Mouse (Mus musculus): ENCODE results near the gene Cbfa2t3. TPM values are rescaled to one million over a fixed set of nuclear protein-coding genes. Genes with fewer than 3 reads are reported as not detected.

The Cbfa2t3 gene
- polyA plus RNA-seq, 1 experiment from 2014 or later = 4.7 TPM

DNA sequence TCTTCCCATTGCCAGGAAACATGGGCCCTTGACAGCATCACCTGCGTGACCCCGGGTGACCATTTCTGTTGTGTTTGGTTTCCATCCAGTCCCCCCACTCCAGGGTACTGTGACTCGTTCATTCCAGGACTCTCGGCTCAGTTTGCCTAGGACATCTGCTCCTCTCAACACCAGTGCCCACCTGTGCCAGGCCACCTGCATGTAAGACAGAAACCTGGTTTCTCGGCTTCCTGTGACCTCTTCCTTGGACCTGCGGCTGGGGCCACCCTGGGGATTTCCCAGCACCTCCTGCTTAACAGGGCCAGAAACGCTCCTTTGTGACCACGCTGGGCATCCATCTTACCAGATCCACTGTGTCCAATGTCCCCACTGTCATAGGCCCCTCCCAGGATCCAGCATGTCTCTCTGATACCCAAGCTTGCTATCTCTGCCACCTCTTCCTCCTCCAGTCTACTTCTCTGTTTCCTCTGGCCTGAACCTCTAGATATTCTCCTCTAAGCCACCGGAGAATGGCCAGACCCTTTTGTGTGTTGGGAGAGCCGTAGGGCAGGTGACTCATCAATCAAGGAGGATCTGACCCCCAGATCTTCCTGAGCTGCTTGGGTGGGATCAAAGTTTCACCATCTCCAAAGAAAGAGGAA lies 19.1 kb upstream of the Cbfa2t3 start:
- TF ChIP-seq CTCF (IDR thresholded peaks at IDR 0.05; ENCODE audit: low read depth) = no peak
- Histone ChIP-seq H3K4me3 (ENCODE audit: low read depth, low read length) (no peak overlapping the region), H3K9me3 (ENCODE audit: low read depth, low read length) (no peaks in the 10 kb centered on the region), H3K27ac (ENCODE audit: low read depth) (no peak overlapping the region), H3K4me1 (ENCODE audit: insufficient read depth) (no peaks in the 10 kb centered on the region), H3K9ac (no peak overlapping the region), H3K27me3 (ENCODE audit: insufficient read depth, low read length) (peaks cover 12% of the 10 kb centered on the region; the same call in 1 of the 2 replicates), H3K36me3 (ENCODE audit: insufficient read depth) (no peaks in the 10 kb centered on the region), H3K4me2 (no peak overlapping the region)
- DNase-seq = no peak
- ATAC-seq (ENCODE audit: insufficient read depth) = no peak
- 74% methylated on average over 10 of the region's 10 CpGs for WGBS

DNA sequence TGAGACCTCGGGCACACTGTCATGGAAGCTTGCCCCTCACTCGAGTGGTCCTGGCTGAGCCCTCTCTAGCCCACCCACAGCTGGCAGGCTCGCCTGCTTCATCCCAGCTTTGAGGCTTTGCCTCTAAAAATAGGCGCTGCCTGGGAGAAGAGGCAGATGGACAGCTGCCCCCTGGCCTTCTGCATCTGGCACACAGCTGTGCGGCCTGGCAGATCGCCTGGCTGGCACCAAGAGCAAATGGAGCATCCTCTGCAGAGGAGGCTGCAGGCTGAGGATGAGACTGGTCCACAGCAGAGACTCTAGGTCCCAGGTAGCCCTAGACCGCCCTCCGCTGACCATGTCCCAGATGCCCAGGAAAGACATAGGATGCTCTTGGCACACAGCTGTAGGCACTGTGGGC lies 17.7 kb upstream of the Cbfa2t3 start:
- no peak for ATAC-seq (ENCODE audit: insufficient read depth)
- DNase-seq = peak; percentile 29
- Histone ChIP-seq H3K4me3 (ENCODE audit: low read depth, low read length) (no peak overlapping the region), H3K4me1 (ENCODE audit: insufficient read depth) (no peaks in the 10 kb centered on the region), H3K36me3 (ENCODE audit: insufficient read depth) (no peaks in the 10 kb centered on the region), H3K27me3 (ENCODE audit: insufficient read depth, low read length) (peaks cover 12% of the 10 kb centered on the region; the same call in 1 of the 2 replicates), H3K9me3 (ENCODE audit: low read depth, low read length) (no peaks in the 10 kb centered on the region), H3K27ac (ENCODE audit: low read depth) (no peak overlapping the region), H3K4me2 (no peak overlapping the region), H3K9ac (no peak overlapping the region)
- WGBS = 65% methylated on average over 8 of the region's 8 CpGs
- no peak for TF ChIP-seq CTCF (IDR thresholded peaks at IDR 0.05; ENCODE audit: low read depth)

GRCm38 (mm10) chr8:122713157-122713518 lies 14.2 kb upstream of the Cbfa2t3 start:
- no peak overlapping the region for H3K4me2 ChIP-seq
- H3K36me3 ChIP-seq (ENCODE audit: insufficient read depth) = no peaks in the 10 kb centered on the region
- no peak for DNase-seq
- H3K9me3 ChIP-seq (ENCODE audit: low read depth, low read length) = no peaks in the 10 kb centered on the region
- no peak overlapping the region for H3K9ac ChIP-seq
- no peak overlapping the region for H3K27ac ChIP-seq (ENCODE audit: low read depth)
- WGBS = 79% methylated on average over 5 of the region's 5 CpGs
- no peaks in the 10 kb centered on the region for H3K27me3 ChIP-seq (ENCODE audit: insufficient read depth, low read length)
- TF ChIP-seq CTCF (IDR thresholded peaks at IDR 0.05; ENCODE audit: low read depth) = no peak
- H3K4me1 ChIP-seq (ENCODE audit: insufficient read depth) = no peaks in the 10 kb centered on the region
- H3K4me3 ChIP-seq (ENCODE audit: low read depth, low read length) = no peak overlapping the region
- no peak for ATAC-seq (ENCODE audit: insufficient read depth)

DNA sequence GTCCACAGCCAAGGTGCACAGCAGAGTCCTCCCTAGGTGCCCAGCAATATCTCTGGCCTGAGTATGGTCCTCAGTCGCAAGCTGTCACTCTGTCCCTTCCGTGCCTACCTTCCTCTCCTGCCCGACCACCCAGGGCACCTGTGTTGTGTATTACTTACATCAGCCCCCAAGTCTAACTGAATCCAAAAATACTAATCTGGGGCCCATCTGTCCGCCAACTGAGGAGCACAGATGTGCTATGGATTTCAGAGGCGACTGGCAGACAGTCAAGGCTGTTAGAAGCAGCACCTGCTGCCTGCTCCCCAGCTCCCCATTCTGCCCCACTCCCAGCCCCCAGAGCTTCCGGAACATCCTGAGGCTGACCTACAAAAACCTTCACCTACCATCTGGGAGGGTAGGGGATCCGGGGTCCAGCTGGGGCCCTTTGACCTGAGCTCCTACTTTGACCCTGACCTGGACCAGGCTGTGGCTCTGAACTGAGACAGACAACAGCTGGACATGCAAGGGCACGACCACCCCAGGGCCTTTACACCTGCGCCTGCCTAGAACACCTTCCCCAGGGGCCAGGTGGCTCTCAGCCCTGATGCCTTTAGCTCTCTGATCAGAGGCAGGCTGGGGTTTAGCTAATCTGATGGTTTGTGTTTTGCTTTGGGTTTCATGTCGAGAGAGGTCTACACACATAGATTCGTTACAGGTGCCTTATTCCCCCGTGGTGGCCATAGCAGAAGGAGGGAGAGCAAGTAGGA lies 13.7 kb upstream of the Cbfa2t3 start:
- no peaks in the 10 kb centered on the region for H3K9me3 ChIP-seq (ENCODE audit: low read depth, low read length)
- no peak for ATAC-seq (ENCODE audit: insufficient read depth)
- DNase-seq = no peak
- no peaks in the 10 kb centered on the region for H3K4me1 ChIP-seq (ENCODE audit: insufficient read depth)
- WGBS = 67% methylated on average over 12 of the region's 12 CpGs
- H3K4me3 ChIP-seq (ENCODE audit: low read depth, low read length) = no peak overlapping the region
- no peak overlapping the region for H3K9ac ChIP-seq
- TF ChIP-seq CTCF (IDR thresholded peaks at IDR 0.05; ENCODE audit: low read depth) = no peak
- H3K4me2 ChIP-seq = no peak overlapping the region
- H3K27ac ChIP-seq (ENCODE audit: low read depth) = no peak overlapping the region
- H3K27me3 ChIP-seq (ENCODE audit: insufficient read depth, low read length) = no peaks in the 10 kb centered on the region
- no peaks in the 10 kb centered on the region for H3K36me3 ChIP-seq (ENCODE audit: insufficient read depth)

DNA sequence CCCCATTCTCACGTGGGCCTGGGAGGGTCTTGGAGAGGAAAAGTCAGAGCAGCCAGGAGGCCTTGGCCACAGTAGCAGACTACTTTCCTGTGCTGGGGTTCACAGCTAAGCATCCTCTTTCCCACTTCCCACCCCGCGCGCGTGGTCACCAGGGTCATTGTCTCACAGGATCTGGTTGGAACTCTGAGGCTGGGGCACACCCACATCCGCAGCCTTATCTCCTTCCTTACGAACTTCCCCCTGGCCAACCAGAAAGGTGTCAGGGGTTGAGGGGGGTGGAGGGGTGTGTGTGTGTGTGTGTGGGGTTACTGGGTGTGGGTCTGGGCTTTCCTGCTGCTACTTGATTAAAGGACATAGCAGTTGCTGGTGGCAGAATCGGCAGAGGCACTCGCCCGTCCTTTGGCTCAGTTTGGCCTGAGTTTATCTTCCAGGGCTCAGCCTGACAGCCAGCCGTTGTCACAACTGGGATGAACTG lies 13.0 kb upstream of the Cbfa2t3 start:
- no peak overlapping the region for H3K9ac ChIP-seq
- H3K36me3 ChIP-seq (ENCODE audit: insufficient read depth) = no peaks in the 10 kb centered on the region
- no peaks in the 10 kb centered on the region for H3K9me3 ChIP-seq (ENCODE audit: low read depth, low read length)
- H3K27ac ChIP-seq (ENCODE audit: low read depth) = no peak overlapping the region
- WGBS = 46% methylated on average over 11 of the region's 11 CpGs
- no peak for DNase-seq
- peak; percentile 62 for ATAC-seq (ENCODE audit: insufficient read depth)
- no peaks in the 10 kb centered on the region for H3K4me1 ChIP-seq (ENCODE audit: insufficient read depth)
- H3K27me3 ChIP-seq (ENCODE audit: insufficient read depth, low read length) = no peaks in the 10 kb centered on the region
- no peak overlapping the region for H3K4me2 ChIP-seq
- no peak for TF ChIP-seq CTCF (IDR thresholded peaks at IDR 0.05; ENCODE audit: low read depth)
- no peak overlapping the region for H3K4me3 ChIP-seq (ENCODE audit: low read depth, low read length)

DNA sequence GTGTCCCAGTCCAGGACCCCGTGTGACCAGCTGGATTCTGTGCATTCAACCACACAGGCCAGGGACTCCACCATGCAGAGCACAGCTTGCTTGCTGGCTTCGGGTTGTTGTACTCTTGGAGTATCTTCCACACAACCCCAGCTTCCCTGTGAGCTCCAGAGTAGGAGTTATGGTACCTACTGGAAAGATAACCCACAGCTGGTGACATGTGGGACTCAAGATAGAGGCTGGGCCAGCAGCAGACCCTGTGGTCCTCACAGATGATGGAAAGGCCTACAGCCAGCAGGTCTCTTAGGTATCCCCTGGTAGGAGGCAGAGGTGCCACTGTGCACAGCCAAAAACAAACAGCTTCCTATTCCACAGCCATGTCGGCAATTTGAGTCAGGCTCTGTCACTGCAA lies 12.6 kb upstream of the Cbfa2t3 start:
- 70% methylated on average over 3 of the region's 3 CpGs for WGBS
- no peaks in the 10 kb centered on the region for H3K4me1 ChIP-seq (ENCODE audit: insufficient read depth)
- no peaks in the 10 kb centered on the region for H3K9me3 ChIP-seq (ENCODE audit: low read depth, low read length)
- no peak overlapping the region for H3K4me3 ChIP-seq (ENCODE audit: low read depth, low read length)
- no peak overlapping the region for H3K9ac ChIP-seq
- no peaks in the 10 kb centered on the region for H3K36me3 ChIP-seq (ENCODE audit: insufficient read depth)
- TF ChIP-seq CTCF (IDR thresholded peaks at IDR 0.05; ENCODE audit: low read depth) = no peak
- no peaks in the 10 kb centered on the region for H3K27me3 ChIP-seq (ENCODE audit: insufficient read depth, low read length)
- DNase-seq (no peak), ATAC-seq (ENCODE audit: insufficient read depth) (no peak)
- no peak overlapping the region for H3K27ac ChIP-seq (ENCODE audit: low read depth)
- no peak overlapping the region for H3K4me2 ChIP-seq

GRCm38 (mm10) chr8:122709340-122710111 lies 10.6 kb upstream of the Cbfa2t3 start:
- 42% methylated on average over 26 of the region's 26 CpGs for WGBS
- no peak for DNase-seq
- peak; percentile 38; the same call in 1 of the 2 replicates for TF ChIP-seq CTCF (IDR thresholded peaks at IDR 0.05; ENCODE audit: low read depth)

More at GRCm38 (mm10) chr8:122709340-122710111, 10.6 kb upstream of the Cbfa2t3 start:
- H3K4me3 ChIP-seq (ENCODE audit: low read depth, low read length) = no peak overlapping the region
- no peaks in the 10 kb centered on the region for H3K9me3 ChIP-seq (ENCODE audit: low read depth, low read length)
- no peaks in the 10 kb centered on the region for H3K4me1 ChIP-seq (ENCODE audit: insufficient read depth)
- no peak for ATAC-seq (ENCODE audit: insufficient read depth)
- no peak overlapping the region for H3K9ac ChIP-seq
- no peak overlapping the region for H3K27ac ChIP-seq (ENCODE audit: low read depth)
- H3K36me3 ChIP-seq (ENCODE audit: insufficient read depth) = no peaks in the 10 kb centered on the region
- no peak overlapping the region for H3K4me2 ChIP-seq
- H3K27me3 ChIP-seq (ENCODE audit: insufficient read depth, low read length) = no peaks in the 10 kb centered on the region
